Mouse (Mus musculus) limb, embryonic 10.5 days (tissue): Measurements from ENCODE around the gene Mettl21c. TPM values are rescaled to one million over a fixed set of nuclear protein-coding genes. Genes with fewer than 3 reads are reported as not detected.
A peak's percentile ranks its signal among the peaks of the same experiment; 100 is the strongest.
"Not testable (repeated sequence)": the region's sequence is repeated elsewhere in the genome, so short reads cannot be mapped to it uniquely, and the experiment has no call there.

Experiments
- DNase-seq: peaks from one replicate; pipeline ENCODE4 v3.0.0-alpha.2; 2017; ENCODE audit warnings: low spot score
- H3K27ac ChIP-seq: fragments of 300-500 bp; sonication (generic); 2 replicates; pipeline ENCODE4 v1.5.1; 2016; ENCODE audit warnings: mild to moderate bottlenecking
- H3K27me3 ChIP-seq: fragments of 300-500 bp; sonication (generic); 2 replicates; pipeline ENCODE4 v1.6.1; 2016; ENCODE audit warnings: low read depth, mild to moderate bottlenecking; ENCODE audit not compliant: poor library complexity, severe bottlenecking
- H3K36me3 ChIP-seq: fragments of 300-500 bp; sonication (generic); 2 replicates; pipeline ENCODE4 v1.6.1; 2016; ENCODE audit warnings: mild to moderate bottlenecking, moderate library complexity
- H3K4me1 ChIP-seq: fragments of 300-500 bp; sonication (generic); 2 replicates; pipeline ENCODE4 v1.6.1; 2016
- H3K4me3 ChIP-seq: fragments of 300-500 bp; sonication (generic); 2 replicates; pipeline ENCODE4 v1.5.1; 2016; ENCODE audit warnings: mild to moderate bottlenecking, moderate library complexity
- H3K9me3 ChIP-seq: fragments of 300-500 bp; sonication (generic); replicated peaks from 2 replicates; pipeline ENCODE4 v1.6.1; 2016; ENCODE audit warnings: mild to moderate bottlenecking
- WGBS: fragments of 180-500 bp; shearing (Covaris S2); methylation state at CpG from one replicate; pipeline ENCODE4 v1.1.7; 2016; 5-methylcytosine and 5-hydroxymethylcytosine counted together
- polyA plus RNA-seq: library from polyadenylated mRNA; unstranded; fragments of >200 nt; fragmentation: Nextera tagmentation; extraction: Ambion mirVana; gene quantifications from 2 replicates; pipeline ENCODE4 v1.2.1, GENCODE M21; 2016

Gene Mettl21c
- polyA plus RNA-seq, result 0.31 and 0.58 TPM in 2 replicates

- Histone ChIP-seq H3K27ac (no peak within 1 kb of the TSS), H3K4me1 (no peaks in the 10 kb centered on the region), H3K36me3 (no peaks in the 10 kb centered on the region), H3K9me3 (no peaks in the 10 kb centered on the region), H3K27me3 (no peaks in the 10 kb centered on the region), H3K4me3 (no peak within 1 kb of the TSS)
- no peak for DNase-seq
Measured at GRCm38 (mm10) chr1:44019934-44020333, at the start of gene Mettl21c. TSS of gene Mettl21c (minus strand) at chr1:44020034.

GRCm38 (mm10) chr1:44064625-44065024 lies 44.8 kb upstream of the Mettl21c start:
- Histone ChIP-seq H3K9me3 (no peaks in the 10 kb centered on the region), H3K27me3 (no peaks in the 10 kb centered on the region), H3K27ac (no peak overlapping the region), H3K36me3 (no peaks in the 10 kb centered on the region), H3K4me3 (no peak overlapping the region), H3K4me1 (no peaks in the 10 kb centered on the region)
- 0% methylated on average over 1 of the region's 1 CpGs for WGBS
- no peak for DNase-seq

GRCm38 (mm10) chr1:44063439-44063838 lies 43.6 kb upstream of the Mettl21c start:
- 96% methylated on average over 6 of the region's 6 CpGs for WGBS
- Histone ChIP-seq H3K4me1 (no peaks in the 10 kb centered on the region), H3K9me3 (no peaks in the 10 kb centered on the region), H3K36me3 (no peaks in the 10 kb centered on the region), H3K27me3 (no peaks in the 10 kb centered on the region), H3K4me3 (no peak overlapping the region), H3K27ac (no peak overlapping the region)
- DNase-seq, result no peak

- whole genome bisulfite sequencing, result 93% methylated on average over 2 of the region's 2 CpGs
- no peaks in the 10 kb centered on the region for H3K9me3 ChIP-seq
- DNase-seq, result no peak
Measured at GRCm38 (mm10) chr1:44061836-44062235, 42.0 kb upstream of the Mettl21c start, which contains the start of gene Gm8251. TSS of gene Gm8251 (minus strand) at chr1:44061936.

GRCm38 (mm10) chr1:44057805-44058204 lies 38.0 kb upstream of the Mettl21c start:
- no peaks in the 10 kb centered on the region for H3K27me3 ChIP-seq
- H3K27ac ChIP-seq, result no peak overlapping the region

More at GRCm38 (mm10) chr1:44061836-44062235, 42.0 kb upstream of the Mettl21c start, which contains the start of gene Gm8251:
- no peaks in the 10 kb centered on the region for H3K36me3 ChIP-seq
- H3K4me1 ChIP-seq, result no peaks in the 10 kb centered on the region
- no peaks in the 10 kb centered on the region for H3K27me3 ChIP-seq
- no peak within 1 kb of the TSS for H3K4me3 ChIP-seq
- H3K27ac ChIP-seq, result no peak within 1 kb of the TSS

GRCm38 (mm10) chr1:44046556-44046955 lies 26.7 kb upstream of the Mettl21c start:
- 86% methylated on average over 2 of the region's 2 CpGs for WGBS
- Histone ChIP-seq H3K36me3 (no peaks in the 10 kb centered on the region), H3K27ac (no peak overlapping the region), H3K4me3 (no peak overlapping the region), H3K9me3 (no peaks in the 10 kb centered on the region), H3K27me3 (no peaks in the 10 kb centered on the region), H3K4me1 (no peaks in the 10 kb centered on the region)
- no peak for DNase-seq

More at GRCm38 (mm10) chr1:44057805-44058204, 38.0 kb upstream of the Mettl21c start:
- H3K4me1 ChIP-seq, result no peaks in the 10 kb centered on the region
- no peaks in the 10 kb centered on the region for H3K36me3 ChIP-seq
- DNase-seq, result no peak
- 80% methylated on average over 3 of the region's 3 CpGs for WGBS
- H3K9me3 ChIP-seq, result no peaks in the 10 kb centered on the region
- H3K4me3 ChIP-seq, result no peak overlapping the region

GRCm38 (mm10) chr1:44045689-44046088 lies 25.9 kb upstream of the Mettl21c start:
- H3K9me3 ChIP-seq, H3K4me1 ChIP-seq, H3K27me3 ChIP-seq, H3K27ac ChIP-seq, H3K4me3 ChIP-seq, DNase-seq, H3K36me3 ChIP-seq: not testable (repeated sequence)
- WGBS, result 91% methylated on average over 5 of the region's 5 CpGs

GRCm38 (mm10) chr1:44042555-44042915 lies 22.7 kb upstream of the Mettl21c start:
- peak overlapping the region; percentile 82 for H3K27ac ChIP-seq
- no peaks in the 10 kb centered on the region for H3K27me3 ChIP-seq
- no peaks in the 10 kb centered on the region for H3K36me3 ChIP-seq
- peak overlapping the region; percentile 52 for H3K4me3 ChIP-seq
- no peaks in the 10 kb centered on the region for H3K4me1 ChIP-seq
- 2% methylated on average over 6 of the region's 6 CpGs for WGBS
- no peaks in the 10 kb centered on the region for H3K9me3 ChIP-seq
- DNase-seq, result no peak

GRCm38 (mm10) chr1:44041797-44042554 lies 22.1 kb upstream of the Mettl21c start:
- peak; percentile 74 for DNase-seq
- Histone ChIP-seq H3K27me3 (no peaks in the 10 kb centered on the region), H3K4me1 (no peaks in the 10 kb centered on the region), H3K4me3 (peak overlapping the region; percentile 52), H3K27ac (peak overlapping the region; percentile 82), H3K36me3 (no peaks in the 10 kb centered on the region), H3K9me3 (no peaks in the 10 kb centered on the region)
- 4% methylated on average over 17 of the region's 17 CpGs for WGBS

- H3K4me1 ChIP-seq, result no peaks in the 10 kb centered on the region
- H3K4me3 ChIP-seq, result no peak overlapping the region
- no peaks in the 10 kb centered on the region for H3K36me3 ChIP-seq
- no peak overlapping the region for H3K27ac ChIP-seq
- no peak for DNase-seq
- 92% methylated on average over 5 of the region's 5 CpGs for WGBS
- H3K9me3 ChIP-seq, result no peaks in the 10 kb centered on the region
- no peaks in the 10 kb centered on the region for H3K27me3 ChIP-seq
Measured at GRCm38 (mm10) chr1:44032948-44033347, 13.1 kb upstream of the Mettl21c start.

- H3K27ac ChIP-seq, result no peak overlapping the region
- 80% methylated on average over 2 of the region's 2 CpGs for WGBS
- no peaks in the 10 kb centered on the region for H3K27me3 ChIP-seq
- no peak overlapping the region for H3K4me3 ChIP-seq
- no peaks in the 10 kb centered on the region for H3K36me3 ChIP-seq
- no peaks in the 10 kb centered on the region for H3K9me3 ChIP-seq
- no peaks in the 10 kb centered on the region for H3K4me1 ChIP-seq
- DNase-seq, result no peak
Measured at GRCm38 (mm10) chr1:44032213-44032612, 12.4 kb upstream of the Mettl21c start.

GRCm38 (mm10) chr1:44027651-44028050 lies 7.8 kb upstream of the Mettl21c start:
- whole genome bisulfite sequencing, result 98% methylated on average over 1 of the region's 1 CpGs
- H3K36me3 ChIP-seq, result no peaks in the 10 kb centered on the region
- H3K4me1 ChIP-seq, result no peaks in the 10 kb centered on the region
- no peak for DNase-seq
- no peak overlapping the region for H3K4me3 ChIP-seq
- H3K27ac ChIP-seq, result no peak overlapping the region
- no peaks in the 10 kb centered on the region for H3K9me3 ChIP-seq
- H3K27me3 ChIP-seq, result no peaks in the 10 kb centered on the region

- Histone ChIP-seq H3K27ac (no peak overlapping the region), H3K4me3 (no peak overlapping the region), H3K27me3 (no peaks in the 10 kb centered on the region), H3K4me1 (no peaks in the 10 kb centered on the region), H3K36me3 (no peaks in the 10 kb centered on the region), H3K9me3 (no peaks in the 10 kb centered on the region)
- no peak for DNase-seq
- WGBS, result 97% methylated on average over 1 of the region's 1 CpGs
Measured at GRCm38 (mm10) chr1:44022656-44023055, 2.8 kb upstream of the Mettl21c start.
